Mouse (Mus musculus) activated CD4-positive, CD25-positive, alpha-beta regulatory T cell, adult 4 months (primary cell): ENCODE measurements around the gene Itgb3. TPM values are rescaled to one million over a fixed set of nuclear protein-coding genes. Genes with fewer than 3 reads are reported as not detected.

ENCODE experiments used
- ATAC-seq: one replicate; pipeline ENCODE4 v1.8.0; 2017
- polyA plus RNA-seq, 2 experiments: library from polyadenylated mRNA; unstranded; fragments of 100-300 nt; shearing (Covaris generic); gene quantifications; one replicate each; pipeline ENCODE4 v1.2.1; 2017

Itgb3 gene
- polyA plus RNA-seq, 2 experiments from 2014 or later = 12.8 to 14.3 TPM

DNA sequence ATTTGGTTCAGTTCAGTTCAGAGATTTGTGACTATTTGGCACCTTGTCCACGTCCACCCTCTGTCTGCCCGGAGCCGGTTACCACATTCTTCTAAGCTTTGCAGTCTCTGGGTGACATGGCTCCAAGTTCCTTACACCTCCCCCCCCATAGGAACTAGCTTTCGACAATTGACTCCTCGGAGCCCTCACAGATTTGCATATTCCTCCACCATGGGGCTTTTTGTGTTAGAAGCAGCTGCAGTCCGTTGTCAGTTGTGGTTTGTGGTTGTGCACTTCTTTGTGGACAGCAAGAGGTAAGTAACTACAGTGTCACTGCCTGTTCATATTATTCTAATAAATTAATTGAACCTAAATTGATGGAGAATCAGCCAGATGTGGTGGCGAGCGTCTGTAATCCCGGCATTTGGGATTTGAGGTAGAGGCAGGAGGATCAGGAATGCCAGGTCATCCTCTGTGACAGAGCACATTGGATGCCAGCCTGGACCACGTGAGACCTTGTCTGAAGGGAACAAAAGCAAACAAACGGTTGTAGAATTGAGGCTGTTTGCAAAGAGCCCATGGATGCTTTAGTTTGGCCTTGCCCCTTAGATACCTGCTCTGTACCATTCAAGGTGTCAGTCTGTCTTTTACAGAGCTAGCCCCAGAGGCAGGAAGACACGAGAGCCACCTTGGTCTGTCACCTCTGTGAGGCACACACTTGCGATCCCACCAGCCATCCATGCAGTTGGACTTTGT is 25.0 kb upstream of the Itgb3 start:
- ATAC-seq = peak; percentile 66

GRCm38 (mm10) chr11:104585495-104585894 is 22.3 kb upstream of the Itgb3 start:
- ATAC-seq = no peak

- no peak for ATAC-seq
Measured at GRCm38 (mm10) chr11:104587904-104588303, 19.9 kb upstream of the Itgb3 start.

GRCm38 (mm10) chr11:104588513-104588912 is 19.3 kb upstream of the Itgb3 start:
- no peak for ATAC-seq

GRCm38 (mm10) chr11:104589570-104589969 is 18.2 kb upstream of the Itgb3 start:
- no peak for ATAC-seq

- ATAC-seq = peak; percentile 88
Measured at GRCm38 (mm10) chr11:104590148-104590547, 17.7 kb upstream of the Itgb3 start.

GRCm38 (mm10) chr11:104592066-104592835 is 15.5 kb upstream of the Itgb3 start:
- no peak for ATAC-seq

GRCm38 (mm10) chr11:104596365-104596764 is 11.4 kb upstream of the Itgb3 start:
- ATAC-seq = no peak

DNA sequence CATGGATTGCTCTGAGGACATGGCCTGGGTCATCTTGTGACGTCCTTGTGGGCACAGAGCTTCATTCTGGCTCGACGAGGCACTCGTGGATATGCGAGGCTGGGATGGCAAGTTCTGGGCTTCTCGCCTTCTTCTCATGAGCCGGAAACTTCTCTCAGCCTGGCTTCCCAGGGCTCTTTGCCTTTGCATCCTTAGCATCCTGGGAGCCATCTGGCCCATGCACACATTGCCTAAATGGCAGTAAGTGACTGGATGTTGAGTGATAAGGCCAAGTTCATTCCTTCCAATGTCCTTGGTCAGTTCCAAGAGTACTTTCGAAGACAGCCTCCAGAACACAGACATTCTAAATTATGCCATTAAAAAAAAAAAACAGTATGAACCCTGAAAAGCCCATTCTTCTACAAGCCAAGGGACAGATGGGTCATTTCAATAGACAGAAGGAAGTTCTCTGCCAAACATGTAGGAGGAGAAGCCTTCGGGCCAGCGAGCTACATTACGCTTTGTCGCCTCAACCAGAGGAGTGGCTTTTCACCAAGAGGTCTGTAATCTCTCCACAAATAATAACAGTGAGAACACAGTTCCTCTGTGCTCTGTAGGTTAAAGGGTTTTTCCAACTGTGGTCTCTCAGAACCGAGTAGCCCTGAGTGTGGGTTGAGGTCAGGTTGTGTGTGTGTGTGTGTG is 8.4 kb upstream of the Itgb3 start:
- peak; percentile 43 for ATAC-seq

DNA sequence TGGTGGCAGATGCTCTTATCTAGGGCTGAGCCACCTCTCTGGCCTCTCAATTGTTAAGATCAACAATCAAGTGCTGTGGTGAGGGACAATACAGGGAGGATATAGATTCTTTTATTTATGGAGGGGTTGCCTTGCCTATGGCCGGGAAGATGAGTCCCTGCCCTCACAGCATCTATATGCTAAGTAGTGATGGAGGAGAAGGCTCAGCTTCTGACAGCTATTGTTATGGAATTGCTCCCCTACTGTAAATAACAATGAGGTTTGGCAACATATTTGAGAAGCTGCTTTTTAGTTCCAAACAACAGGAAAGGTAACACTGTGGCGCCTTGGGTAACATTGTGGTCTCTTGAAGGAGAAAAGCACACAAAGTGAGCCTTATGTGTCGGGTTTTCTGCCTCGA is 7.1 kb upstream of the Itgb3 start:
- ATAC-seq = no peak

GRCm38 (mm10) chr11:104604192-104604591 is 3.6 kb upstream of the Itgb3 start:
- no peak for ATAC-seq

DNA sequence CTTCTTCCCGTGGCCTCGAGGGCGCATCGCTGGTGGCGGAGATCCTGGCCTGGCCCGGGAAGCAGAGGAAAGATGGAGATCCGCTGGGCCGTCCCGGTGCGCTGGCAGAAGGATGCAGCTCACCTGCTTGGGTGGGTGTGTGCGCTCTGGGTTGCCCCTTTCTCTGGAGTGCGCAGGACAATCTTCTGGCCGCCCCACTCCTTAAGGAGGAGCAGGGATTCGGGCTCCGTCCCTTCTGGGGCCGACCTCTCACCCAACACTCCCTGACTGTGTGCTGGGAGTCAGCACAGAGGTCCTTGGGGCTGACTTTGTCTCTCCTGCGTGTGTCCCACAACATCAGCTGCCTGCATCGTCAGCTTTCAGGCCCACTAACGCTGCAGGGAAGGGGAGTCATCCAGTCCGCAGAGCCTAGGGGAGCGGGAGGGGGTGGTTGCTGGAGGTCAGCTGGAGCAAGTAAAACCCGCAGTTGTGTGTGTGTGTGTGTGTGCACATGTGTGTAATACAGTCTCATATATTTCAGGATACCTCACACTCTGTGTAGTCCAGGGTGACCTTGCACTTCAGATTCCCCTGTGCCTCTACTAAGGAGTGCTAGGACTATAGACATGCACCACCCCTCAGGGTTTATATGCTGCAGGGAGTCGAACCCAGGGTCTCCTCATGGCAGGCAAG is 585 bp downstream of the Itgb3 start:
- ATAC-seq = no peak

DNA sequence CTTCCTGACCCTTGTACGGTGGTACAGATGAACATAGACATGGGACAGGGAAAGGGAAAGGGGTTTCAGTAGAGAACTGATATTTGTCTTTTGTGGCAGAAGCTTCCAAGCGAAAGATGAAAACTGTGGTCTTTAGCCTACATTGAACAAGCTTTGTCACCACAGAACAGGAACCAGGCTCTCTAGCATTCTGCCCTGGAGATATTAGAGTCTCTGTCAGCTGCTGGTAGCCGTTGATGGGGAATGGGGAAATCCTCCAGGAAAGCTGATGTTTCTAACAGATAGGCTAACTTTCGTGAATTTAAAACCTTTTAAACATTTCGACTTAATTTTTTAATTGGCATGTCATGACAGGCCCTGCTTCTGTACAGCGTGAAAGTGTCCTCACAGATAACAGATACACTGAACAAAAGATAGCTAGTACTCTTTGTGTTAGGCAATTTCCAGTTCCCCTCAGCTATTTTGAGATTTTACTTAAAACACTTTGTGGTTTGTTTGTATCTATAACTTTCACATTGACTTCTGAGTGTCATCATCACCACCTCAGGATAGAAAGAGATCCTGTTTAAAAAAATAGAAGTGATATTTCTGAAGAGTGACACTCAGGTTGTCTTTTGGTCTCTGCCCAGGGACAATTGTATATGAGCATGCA is 1.4 kb downstream of the Itgb3 start:
- ATAC-seq = no peak

DNA sequence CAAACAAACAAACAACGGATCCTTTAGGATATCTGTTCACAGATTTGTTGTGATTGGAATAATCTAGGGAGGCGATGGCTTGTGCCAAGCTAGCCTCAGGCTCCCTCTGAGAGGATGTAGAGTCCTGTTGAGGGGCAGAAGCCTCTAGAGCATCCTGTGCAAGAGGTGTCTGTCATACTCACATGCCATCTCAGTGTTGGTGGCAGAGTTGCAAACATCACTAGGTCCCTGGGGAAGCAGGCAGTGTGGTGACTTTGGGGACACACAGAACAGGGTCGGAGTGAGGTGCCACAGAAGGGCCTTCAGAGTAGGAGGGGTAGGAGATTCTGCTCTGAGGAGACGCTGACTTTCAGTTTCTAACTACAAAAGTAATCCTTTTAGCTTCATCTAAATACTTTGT is 1.9 kb downstream of the Itgb3 start:
- peak; percentile 52 for ATAC-seq

DNA sequence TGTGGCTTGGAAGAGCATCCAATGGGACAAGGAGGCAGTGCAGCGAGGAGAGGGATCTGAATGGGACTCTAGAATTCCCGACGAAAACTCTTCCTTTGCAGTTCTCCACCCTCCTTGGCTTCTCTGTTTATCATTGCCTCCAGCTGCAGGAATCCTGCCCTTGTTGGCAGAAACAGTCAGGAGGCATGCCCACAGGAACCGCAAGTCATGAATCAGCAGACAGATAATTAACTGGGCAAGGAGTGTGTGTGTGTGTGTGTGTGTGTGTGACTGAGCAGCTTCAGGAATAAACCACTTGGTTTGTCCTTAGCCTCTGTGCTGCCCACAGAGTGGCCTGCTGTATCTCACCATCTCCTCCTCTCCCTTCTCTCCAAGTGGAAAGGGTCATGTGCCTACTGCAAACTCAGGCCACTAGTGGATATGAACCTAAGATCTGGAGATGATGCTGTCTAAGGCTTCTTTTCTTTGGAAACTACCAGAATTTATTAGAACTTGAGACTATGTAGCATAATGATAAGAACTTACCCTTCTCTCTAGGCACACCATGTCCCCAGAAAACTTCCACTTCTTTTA is 3.9 kb downstream of the Itgb3 start:
- ATAC-seq = no peak

GRCm38 (mm10) chr11:104613551-104613950 is 5.8 kb downstream of the Itgb3 start:
- no peak for ATAC-seq

DNA sequence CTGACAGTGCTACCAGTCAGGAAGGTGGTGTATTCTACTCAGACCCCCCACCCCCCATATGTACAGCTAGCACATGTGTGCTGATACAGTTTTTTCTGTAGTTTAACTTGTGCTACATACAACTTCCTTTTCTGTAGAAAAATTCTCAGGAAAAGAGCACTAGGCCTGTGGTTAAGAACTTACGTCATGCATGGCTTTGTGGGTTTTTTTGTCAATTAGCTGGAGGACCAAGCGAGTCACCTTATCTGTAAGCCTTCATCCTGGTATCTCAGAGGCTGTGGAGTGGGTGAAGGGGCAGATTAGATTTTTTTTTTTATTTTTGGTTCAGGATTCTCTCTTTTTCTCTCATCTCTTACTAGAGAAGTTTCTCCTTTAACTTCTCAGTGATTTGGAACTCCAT is 6.3 kb downstream of the Itgb3 start:
- peak; percentile 36 for ATAC-seq

- ATAC-seq = no peak
Measured at GRCm38 (mm10) chr11:104616182-104616581, 8.4 kb downstream of the Itgb3 start.

DNA sequence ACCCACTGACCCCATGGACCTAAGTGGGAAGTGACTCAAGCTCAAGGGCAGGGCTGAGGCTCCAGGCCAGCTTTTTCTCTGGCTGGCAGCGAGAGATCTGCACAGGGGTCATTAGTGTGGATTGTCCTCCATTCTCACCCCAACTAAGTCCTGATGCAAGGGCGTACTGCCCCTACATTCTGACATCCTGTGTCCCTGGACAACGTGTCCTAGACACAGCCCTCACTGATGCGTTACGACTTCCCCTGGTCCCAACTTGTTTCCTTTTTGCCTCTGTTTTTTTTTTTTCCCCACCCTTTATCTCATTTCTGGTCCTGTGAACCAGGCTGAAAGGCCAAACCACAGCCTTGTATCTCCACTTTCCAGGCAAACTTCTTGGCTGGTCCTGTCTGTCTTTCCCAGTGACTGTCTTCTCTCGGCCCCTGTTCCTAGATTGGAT is 10.9 kb downstream of the Itgb3 start:
- no peak for ATAC-seq

DNA sequence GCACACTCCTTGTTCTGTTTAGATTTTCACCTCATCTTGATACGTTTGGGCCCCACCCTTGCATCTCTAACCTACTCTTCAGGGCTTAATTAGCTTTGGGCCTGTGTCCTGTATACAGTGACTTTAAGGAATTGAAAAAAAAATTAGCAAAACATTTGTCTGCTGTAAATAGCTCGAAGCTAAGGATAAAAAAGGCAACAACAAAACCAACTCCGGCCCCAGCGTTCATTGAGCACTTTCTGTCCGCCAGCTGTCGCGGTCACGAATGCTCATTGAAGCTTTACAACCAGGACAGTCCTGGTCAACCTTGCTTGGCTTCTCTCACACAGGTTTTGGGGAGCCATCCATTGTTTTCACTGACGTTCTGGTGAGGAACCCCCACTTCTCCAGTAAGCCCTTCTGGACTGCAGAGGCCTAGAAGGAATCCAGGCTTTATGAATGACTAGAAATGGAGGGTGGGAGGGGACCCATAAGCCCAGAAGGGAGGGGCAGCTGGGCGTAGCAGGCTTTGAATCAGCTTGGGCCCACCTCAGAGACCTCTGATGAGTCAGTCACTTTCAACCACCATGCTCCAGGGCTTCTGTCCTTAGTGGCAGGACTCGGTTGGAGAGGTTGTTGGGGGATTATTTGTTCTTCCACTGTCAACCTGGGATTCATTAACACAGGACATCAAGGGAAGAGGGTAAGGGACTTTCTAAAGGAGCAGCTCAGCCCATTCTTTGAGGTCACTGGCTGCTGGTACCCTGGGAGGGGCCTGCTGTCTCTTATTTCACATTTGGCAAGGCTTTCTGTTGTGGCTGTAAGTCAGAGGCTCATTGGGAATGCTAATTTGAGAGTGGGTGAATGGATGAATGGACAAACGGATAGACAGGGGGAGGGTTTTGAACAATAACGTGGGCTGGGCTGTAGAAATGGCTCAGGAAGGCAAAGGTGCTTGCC is 11.6 kb downstream of the Itgb3 start:
- ATAC-seq = no peak
